Mouse (Mus musculus) gastrocnemius, postnatal 10 days (tissue): ENCODE measurements at regions not wholly inside any gene's neighbourhood (a gene's known extent, or its start where the extent isn't known, plus 50 kb on each side); places are given as distances from the start of the nearest gene placed in this dataset.

Source experiments
- DNase-seq: peaks from one replicate; pipeline ENCODE4 v3.0.0; 2021; ENCODE audit warnings: mixed read lengths

GRCm38 (mm10) chr14:61819251-61819650 is 212.0 kb downstream of the Kcnrg start:
- DNase-seq = no peak

- DNase-seq = no peak
Measured at GRCm38 (mm10) chr14:61834291-61834936, 227.2 kb downstream of the Kcnrg start.

GRCm38 (mm10) chr14:61835729-61836128 is 228.5 kb downstream of the Kcnrg start:
- no peak for DNase-seq

DNA sequence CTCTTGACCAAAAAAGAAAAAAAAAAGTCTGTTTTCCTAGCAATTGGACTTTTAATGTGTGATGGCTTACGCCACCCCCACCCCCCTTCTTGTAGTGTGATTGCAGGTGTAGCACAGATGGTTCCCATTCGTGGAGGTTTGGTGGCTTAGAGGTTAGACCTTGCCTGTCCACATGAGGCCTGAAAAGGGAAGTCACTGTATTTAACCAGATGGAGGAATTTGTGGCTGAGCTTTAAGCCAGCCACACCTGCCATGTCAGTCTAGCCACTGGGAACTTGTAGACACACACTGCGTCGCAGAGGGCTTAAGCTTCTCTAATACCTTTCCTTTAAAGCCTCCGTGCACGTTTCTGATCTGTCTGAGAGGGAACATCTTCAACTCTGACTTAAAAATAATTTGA is 229.0 kb downstream of the Kcnrg start:
- no peak for DNase-seq

DNA sequence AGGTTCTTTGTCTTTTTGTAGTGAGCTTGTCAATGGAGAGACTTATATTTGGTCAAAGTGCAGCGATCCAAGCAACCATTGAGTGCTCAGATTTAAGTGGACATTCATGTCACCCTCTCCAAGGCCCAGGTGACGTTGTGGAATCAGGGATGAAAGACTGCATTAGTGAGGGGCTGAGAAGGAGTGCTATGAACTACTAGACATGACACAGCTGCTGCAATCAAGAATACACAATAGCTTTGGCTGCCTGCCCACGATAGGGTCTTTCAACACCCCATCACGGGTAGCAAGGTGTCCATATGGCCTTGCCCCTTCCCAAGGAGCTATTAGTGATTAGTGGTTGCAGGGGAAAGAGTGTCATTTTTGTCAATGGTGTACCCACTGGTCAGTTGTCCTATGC is 229.7 kb downstream of the Kcnrg start:
- no peak for DNase-seq

GRCm38 (mm10) chr14:61837851-61838250 is 230.6 kb downstream of the Kcnrg start:
- no peak for DNase-seq

DNA sequence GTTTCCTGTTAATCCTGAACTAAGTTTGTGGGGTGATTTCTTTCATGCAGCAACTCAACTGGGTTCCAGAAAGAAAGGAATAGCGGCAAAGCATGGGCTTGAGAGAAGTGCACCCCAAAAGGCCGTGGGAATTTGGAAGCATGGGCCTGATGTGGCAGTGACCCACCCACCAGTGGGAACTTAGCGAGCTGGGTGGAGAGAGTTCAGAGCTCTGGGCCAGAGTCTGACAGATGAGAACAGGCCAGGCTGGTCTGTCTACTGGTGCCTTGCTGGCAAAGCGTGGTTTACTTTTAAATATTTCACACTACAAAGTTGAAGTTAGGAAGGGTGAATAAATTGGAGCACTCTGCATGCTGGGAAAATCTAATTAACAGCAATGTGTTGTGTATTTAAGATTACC is 235.2 kb downstream of the Kcnrg start:
- no peak for DNase-seq

- no peak for DNase-seq
Measured at GRCm38 (mm10) chr14:61846441-61846840, 239.2 kb downstream of the Kcnrg start.

- DNase-seq = no peak
Measured at GRCm38 (mm10) chr14:61850244-61850643, 243.0 kb downstream of the Kcnrg start.

DNA sequence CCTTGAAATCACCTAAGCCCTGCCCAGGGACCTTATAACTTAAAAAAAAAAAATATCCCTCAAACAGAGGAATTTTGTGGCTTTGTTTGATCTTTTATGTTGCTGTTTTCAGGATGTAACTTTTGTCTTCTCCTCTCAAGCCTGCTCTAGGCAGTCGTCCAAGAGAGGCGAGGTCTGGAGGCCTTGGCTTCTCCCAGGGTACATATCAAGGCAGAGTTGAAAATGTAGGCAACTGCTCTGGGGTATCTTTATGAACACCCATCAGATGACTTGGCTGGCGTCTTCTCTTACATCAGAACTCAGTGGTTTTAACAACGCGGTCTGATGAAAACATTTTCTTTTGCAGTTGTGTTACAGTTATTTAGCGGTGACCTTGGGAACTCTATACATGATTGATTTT is 250.4 kb downstream of the Kcnrg start:
- DNase-seq = peak; percentile 39

- DNase-seq = no peak
Measured at GRCm38 (mm10) chr14:61860688-61861087, 253.4 kb downstream of the Kcnrg start.

DNA sequence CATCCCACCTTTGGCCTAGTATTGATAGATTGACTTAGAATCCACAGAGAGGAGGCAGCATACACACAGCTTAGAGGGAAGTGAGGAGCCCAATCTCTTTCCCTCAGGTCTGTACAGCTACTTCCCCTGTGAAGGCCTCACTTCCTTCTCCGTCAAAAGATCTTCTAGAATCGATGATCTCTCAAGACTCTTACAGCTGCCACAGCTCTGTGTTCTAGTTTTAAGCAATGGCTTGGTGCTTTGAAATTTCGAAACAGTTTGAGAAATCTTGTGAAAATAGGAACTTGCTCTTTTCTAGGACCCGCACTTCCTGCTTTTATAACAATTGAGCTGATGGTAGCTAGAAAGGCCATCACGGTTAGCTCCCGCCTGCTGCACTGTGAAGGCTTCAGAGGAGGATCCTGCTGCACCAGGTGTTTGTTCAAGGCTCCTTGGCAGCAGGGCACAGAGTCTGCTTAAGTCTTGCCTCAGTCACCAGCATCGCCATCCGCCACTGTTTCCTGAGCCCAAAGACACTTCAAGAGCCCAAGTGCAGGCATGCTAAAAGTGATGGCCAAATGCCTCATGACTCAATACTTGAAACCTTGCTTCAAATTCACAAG is 254.2 kb downstream of the Kcnrg start:
- no peak for DNase-seq

DNA sequence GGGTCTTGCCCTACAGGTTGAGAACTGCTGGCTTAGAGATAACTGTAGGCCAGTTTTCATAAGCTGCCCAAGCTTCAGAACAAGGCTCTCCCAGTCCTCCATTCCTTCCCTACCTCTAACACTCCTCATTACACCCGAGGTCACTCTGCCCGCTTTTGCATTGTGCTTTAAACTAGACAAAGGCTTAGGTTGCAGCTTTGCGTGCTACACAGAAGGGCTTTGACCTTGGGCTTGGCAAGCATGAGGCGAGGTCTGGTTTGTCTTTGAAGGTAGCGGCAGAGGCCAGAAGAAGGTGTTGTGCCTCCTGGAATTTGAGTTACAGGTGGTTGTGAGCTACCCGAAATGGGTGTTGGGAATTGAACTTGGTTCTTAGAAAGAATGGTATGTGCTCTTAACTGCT is 255.7 kb downstream of the Kcnrg start:
- no peak for DNase-seq

GRCm38 (mm10) chr14:61863475-61863874 is 256.2 kb downstream of the Kcnrg start:
- no peak for DNase-seq

- no peak for DNase-seq
Measured at GRCm38 (mm10) chr14:61866532-61867268, 259.4 kb downstream of the Kcnrg start.

GRCm38 (mm10) chr14:61874206-61874605 is 266.9 kb downstream of the Kcnrg start:
- no peak for DNase-seq

DNA sequence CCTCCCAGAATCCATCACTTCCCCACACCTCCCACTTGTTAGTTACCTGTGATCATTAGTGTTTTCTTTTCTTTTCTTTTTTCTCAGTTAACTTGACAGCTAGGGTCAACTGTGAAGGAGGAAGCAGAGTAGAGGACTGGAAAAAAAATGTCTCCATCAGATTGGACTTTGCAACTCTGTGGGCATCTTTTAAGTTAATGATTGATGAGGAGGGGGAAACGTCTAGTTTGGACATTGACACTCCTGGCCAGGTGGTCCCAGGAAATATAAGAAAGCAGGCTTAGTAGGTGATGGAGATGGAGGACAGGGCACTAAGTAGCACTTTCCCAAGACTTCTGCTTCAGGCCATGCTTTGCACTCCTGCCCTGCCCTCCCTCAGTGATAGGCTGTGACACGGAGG is 272.2 kb downstream of the Kcnrg start:
- DNase-seq = no peak

DNA sequence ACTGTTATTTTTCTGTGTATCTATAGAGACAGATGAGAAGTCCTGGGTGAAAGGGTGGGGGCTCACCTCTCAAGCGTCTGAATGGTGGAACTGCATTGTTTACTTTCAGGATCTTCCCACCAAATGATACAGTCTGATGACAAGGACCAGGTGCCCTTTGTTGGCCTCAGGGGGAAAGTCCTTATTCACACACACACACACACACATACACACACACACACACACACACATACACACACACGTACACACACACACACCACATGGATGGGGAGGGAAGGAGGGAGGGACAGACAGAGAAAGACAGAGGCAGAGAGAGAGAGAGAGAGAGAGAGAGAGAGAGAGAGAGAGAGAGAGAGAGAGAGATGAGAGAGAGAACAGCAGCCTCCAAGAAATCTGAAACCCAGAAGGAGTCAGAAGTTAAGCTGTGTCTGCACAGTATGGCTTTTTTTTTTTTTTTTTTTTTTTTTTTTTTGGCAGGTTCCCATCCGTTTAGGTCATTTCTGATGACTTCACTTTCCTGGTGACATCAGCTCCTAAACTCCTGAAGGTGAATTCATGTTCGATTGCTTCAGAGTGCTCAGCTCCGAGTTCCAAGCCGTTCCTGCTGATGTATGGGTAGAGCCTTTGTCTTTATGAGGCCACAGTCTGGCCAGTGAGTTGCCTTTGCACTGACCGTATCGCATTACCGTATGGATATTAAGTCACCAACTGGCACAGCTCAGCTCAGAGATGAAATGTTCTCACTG is 273.4 kb downstream of the Kcnrg start:
- DNase-seq = no peak

DNA sequence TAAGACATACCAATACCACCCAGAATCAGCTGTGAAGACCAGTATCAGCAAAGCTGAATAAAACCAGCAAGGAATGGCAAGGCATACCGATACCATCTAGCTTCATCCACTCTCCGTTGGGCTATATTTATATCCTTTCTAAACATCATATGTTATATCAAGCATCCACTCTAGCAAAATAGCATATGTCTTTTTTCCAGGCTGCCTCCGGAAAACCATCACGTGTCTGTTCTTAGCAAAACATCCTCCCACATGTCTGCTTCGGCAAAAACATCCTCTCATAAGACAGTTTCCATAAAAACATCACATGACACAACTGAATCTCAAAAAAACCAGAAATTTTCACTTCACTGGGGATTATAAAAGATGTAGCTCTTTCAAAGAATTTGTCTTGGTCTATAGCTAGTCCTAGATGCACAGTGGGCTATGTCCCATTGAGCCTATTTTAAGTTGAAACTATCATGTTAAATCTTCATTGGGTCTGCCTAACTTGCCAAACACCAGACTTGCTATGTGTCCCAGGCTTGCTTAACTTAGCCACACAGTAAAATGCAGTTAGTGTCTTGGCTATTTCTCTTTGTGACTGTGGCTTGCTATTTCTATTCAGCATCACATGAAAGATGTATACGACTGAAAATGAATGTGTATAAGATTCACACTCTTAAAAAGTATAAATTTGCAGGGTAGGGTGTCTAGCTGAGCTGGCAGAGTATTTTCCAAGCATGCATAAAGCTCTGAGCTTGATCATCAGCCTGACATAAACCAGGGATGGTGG is 278.2 kb downstream of the Kcnrg start:
- no peak for DNase-seq

- no peak for DNase-seq
Measured at GRCm38 (mm10) chr14:61889626-61890025, 282.4 kb downstream of the Kcnrg start.

- no peak for DNase-seq
Measured at GRCm38 (mm10) chr14:61893786-61894185, 286.5 kb downstream of the Kcnrg start.

DNA sequence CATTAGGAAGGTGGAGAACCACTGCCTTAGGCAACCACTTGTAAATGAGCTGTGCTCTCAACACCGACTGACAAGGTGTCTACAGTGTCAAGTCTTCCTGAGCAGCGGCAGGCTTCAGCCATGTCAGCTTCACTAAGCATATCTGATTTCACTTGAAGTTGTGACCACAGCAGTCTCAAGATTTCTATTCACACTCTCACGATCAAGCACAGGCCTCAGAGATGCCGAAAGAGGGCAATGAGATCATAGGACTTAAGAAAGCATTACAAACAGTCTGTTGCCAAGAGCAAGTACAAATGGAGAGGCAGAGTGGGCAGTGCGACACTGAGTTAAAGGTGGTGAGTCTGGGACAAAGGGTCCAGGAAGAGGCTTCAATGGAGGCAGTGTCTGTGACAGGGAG is 289.6 kb downstream of the Kcnrg start:
- DNase-seq = no peak
